Mouse (Mus musculus): ENCODE measurements around the gene Apoc3. TPM values are rescaled to one million over a fixed set of nuclear protein-coding genes. Genes with fewer than 3 reads are reported as not detected.

Gene Apoc3
- polyA plus RNA-seq, 1 experiment from 2014 or later: not detected

DNA sequence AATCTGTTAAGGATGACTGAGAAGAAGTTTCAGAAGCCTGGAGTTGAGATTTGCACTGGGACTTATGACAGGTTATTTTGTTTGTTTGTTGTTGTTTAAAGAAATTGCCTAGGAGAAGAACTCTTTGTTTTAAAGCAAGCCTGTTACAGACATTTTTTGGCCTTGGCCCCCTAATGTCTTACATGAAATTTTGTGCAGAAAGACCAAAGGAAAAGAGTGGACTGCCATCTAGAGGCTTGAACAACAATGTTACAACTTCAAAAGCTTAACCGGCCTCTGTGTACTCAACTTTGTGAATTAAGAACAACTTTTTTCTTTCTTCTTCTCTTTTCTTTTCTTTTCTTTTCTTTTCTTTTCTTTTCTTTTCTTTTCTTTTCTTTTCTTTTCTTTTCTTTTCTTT lies 43.8 kb downstream of the Apoc3 start:
- H3K4me2 ChIP-seq (ENCODE audit: low read length): no peak overlapping the region
- no peak for ATAC-seq
- no peak overlapping the region for H3K4me3 ChIP-seq (ENCODE audit: low read depth, low read length)
- no peaks in the 10 kb centered on the region for H3K9me3 ChIP-seq (replicated peaks; ENCODE audit: control insufficient read depth, low read length, poor library complexity, severe bottlenecking)
- H3K27me3 ChIP-seq (ENCODE audit: control insufficient read depth, insufficient read depth, low read depth, low read length): no peaks in the 10 kb centered on the region
- no peak overlapping the region for H3K27ac ChIP-seq (ENCODE audit: low read length)
- WGBS: 26% methylated on average over 1 of the region's 1 CpGs
- peaks cover 13% of the 10 kb centered on the region for H3K36me3 ChIP-seq (ENCODE audit: control insufficient read depth, insufficient read depth, low read length)
- no peak overlapping the region for H3K9ac ChIP-seq (ENCODE audit: low read depth, low read length)
- H3K4me1 ChIP-seq (ENCODE audit: control insufficient read depth, insufficient read depth, low read length): peaks cover 2% of the 10 kb centered on the region; the same call in 1 of the 2 replicates

GRCm38 (mm10) chr9:46191234-46191633 lies 44.2 kb downstream of the Apoc3 start:
- Histone ChIP-seq H3K27ac (ENCODE audit: low read length) (no peak overlapping the region), H3K4me3 (ENCODE audit: low read depth, low read length) (no peak overlapping the region), H3K27me3 (ENCODE audit: control insufficient read depth, insufficient read depth, low read depth, low read length) (no peaks in the 10 kb centered on the region), H3K4me1 (ENCODE audit: control insufficient read depth, insufficient read depth, low read length) (peaks cover 2% of the 10 kb centered on the region; the same call in 1 of the 2 replicates), H3K9ac (ENCODE audit: low read depth, low read length) (no peak overlapping the region), H3K4me2 (ENCODE audit: low read length) (no peak overlapping the region), H3K9me3 (replicated peaks; ENCODE audit: control insufficient read depth, low read length, poor library complexity, severe bottlenecking) (no peaks in the 10 kb centered on the region), H3K36me3 (ENCODE audit: control insufficient read depth, insufficient read depth, low read length) (peaks cover 13% of the 10 kb centered on the region)
- 75% methylated on average over 8 of the region's 8 CpGs for WGBS
- no peak for ATAC-seq

DNA sequence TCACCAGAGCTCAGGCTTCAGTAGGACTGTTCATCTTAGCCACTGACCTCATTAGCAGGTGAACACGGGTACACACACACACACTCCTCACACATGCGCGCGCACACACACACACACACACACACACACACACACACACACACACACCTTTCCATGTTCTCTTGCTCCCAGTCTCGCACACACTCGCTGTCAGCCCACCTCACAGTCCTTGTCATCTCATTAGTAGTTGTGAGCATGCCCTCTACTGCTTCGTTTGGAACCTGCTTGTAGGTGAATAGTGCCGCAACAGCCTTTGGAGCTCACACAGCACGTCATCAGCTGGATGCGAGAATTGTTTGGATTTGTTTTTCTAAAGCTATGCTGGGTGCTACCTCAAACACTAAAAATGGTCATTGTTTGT lies 46.1 kb downstream of the Apoc3 start:
- Histone ChIP-seq H3K4me2 (ENCODE audit: low read length) (no peak overlapping the region), H3K27ac (ENCODE audit: low read length) (no peak overlapping the region), H3K36me3 (ENCODE audit: control insufficient read depth, insufficient read depth, low read length) (peaks cover 1% of the 10 kb centered on the region; the same call in 1 of the 2 replicates), H3K4me1 (ENCODE audit: control insufficient read depth, insufficient read depth, low read length) (peaks cover 2% of the 10 kb centered on the region; the same call in 1 of the 2 replicates), H3K27me3 (ENCODE audit: control insufficient read depth, insufficient read depth, low read depth, low read length) (no peaks in the 10 kb centered on the region), H3K9me3 (replicated peaks; ENCODE audit: control insufficient read depth, low read length, poor library complexity, severe bottlenecking) (no peaks in the 10 kb centered on the region), H3K4me3 (ENCODE audit: low read depth, low read length) (no peak overlapping the region), H3K9ac (ENCODE audit: low read depth, low read length) (no peak overlapping the region)
- ATAC-seq: no peak
- 81% methylated on average over 10 of the region's 10 CpGs for WGBS

GRCm38 (mm10) chr9:46188956-46189355 lies 46.5 kb downstream of the Apoc3 start:
- Histone ChIP-seq H3K4me2 (ENCODE audit: low read length) (no peak overlapping the region), H3K4me3 (ENCODE audit: low read depth, low read length) (no peak overlapping the region), H3K9ac (ENCODE audit: low read depth, low read length) (no peak overlapping the region), H3K36me3 (ENCODE audit: control insufficient read depth, insufficient read depth, low read length) (no peaks in the 10 kb centered on the region), H3K4me1 (ENCODE audit: control insufficient read depth, insufficient read depth, low read length) (peaks cover 2% of the 10 kb centered on the region; the same call in 1 of the 2 replicates), H3K27ac (ENCODE audit: low read length) (no peak overlapping the region), H3K9me3 (replicated peaks; ENCODE audit: control insufficient read depth, low read length, poor library complexity, severe bottlenecking) (no peaks in the 10 kb centered on the region), H3K27me3 (ENCODE audit: control insufficient read depth, insufficient read depth, low read depth, low read length) (no peaks in the 10 kb centered on the region)
- ATAC-seq: no peak
- whole genome bisulfite sequencing: 61% methylated on average over 5 of the region's 5 CpGs

DNA sequence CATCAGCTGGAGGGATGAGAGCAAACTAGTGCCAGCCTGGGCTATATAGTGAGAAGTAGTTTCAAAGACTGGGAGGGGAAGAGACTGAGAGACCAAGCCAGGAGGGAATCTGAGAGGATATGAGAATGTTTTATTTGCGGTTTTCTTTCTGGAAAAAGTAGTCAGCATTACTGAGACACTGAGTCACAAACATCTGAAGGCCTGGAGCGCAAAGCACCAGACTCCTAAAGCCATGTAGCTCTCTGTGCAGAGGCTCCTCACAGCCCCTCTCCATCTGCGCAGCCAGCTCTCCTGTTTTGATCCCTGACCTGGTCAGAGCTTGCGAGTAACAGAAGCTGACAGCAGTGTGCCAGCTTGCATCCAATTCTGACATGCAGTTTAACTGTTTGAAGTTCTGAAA lies 47.1 kb downstream of the Apoc3 start:
- H3K9ac ChIP-seq (ENCODE audit: low read depth, low read length): no peak overlapping the region
- no peaks in the 10 kb centered on the region for H3K36me3 ChIP-seq (ENCODE audit: control insufficient read depth, insufficient read depth, low read length)
- no peaks in the 10 kb centered on the region for H3K27me3 ChIP-seq (ENCODE audit: control insufficient read depth, insufficient read depth, low read depth, low read length)
- 83% methylated on average over 4 of the region's 4 CpGs for WGBS
- no peak for ATAC-seq
- H3K9me3 ChIP-seq (replicated peaks; ENCODE audit: control insufficient read depth, low read length, poor library complexity, severe bottlenecking): no peaks in the 10 kb centered on the region
- no peak overlapping the region for H3K4me2 ChIP-seq (ENCODE audit: low read length)
- no peak overlapping the region for H3K27ac ChIP-seq (ENCODE audit: low read length)
- peaks cover 2% of the 10 kb centered on the region; the same call in 1 of the 2 replicates for H3K4me1 ChIP-seq (ENCODE audit: control insufficient read depth, insufficient read depth, low read length)
- no peak overlapping the region for H3K4me3 ChIP-seq (ENCODE audit: low read depth, low read length)

DNA sequence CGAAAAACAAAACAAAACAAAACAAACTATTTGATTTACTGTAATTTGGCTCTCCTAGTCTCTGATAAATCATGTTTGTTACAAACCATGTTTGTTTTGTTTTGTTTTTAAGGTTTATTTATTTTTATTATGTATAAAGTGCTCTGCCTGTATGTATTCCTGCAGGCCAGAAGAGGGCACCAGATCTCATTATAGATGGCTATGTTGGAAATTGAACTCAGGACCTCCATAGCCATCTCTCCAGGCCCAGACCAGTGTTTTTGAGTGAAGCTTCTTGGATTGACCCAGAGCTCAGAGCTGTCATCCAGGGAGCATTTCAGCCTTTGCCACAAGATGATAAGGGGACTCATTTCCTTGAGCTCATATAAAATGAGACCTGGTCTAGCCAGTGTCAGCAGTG lies 49.0 kb downstream of the Apoc3 start:
- ATAC-seq: no peak
- no peak overlapping the region for H3K4me2 ChIP-seq (ENCODE audit: low read length)
- WGBS: 86% methylated on average over 1 of the region's 1 CpGs

DNA sequence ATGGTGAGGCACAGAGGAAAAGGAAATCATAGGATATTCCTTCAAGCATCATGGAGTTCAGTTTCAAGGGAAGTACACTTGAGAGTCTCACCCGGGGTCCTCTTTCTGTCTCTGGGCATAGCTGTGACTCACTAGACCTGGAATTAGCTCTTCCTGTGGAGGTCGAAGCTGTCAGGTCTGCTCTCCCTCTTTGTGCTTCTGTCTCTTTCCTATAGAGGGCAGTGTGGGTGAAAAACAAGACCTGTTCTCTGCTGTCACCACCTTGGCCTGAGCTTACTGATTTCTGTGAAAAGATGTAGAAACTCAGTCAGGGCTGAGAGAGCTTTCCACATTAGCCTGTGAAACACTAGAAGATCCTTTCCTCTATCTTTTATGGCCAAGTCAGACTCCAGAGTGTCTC lies 50.2 kb downstream of the Apoc3 start:
- no peak overlapping the region for H3K4me2 ChIP-seq (ENCODE audit: low read length)
- no peaks in the 10 kb centered on the region for H3K9me3 ChIP-seq (replicated peaks; ENCODE audit: control insufficient read depth, low read length, poor library complexity, severe bottlenecking)
- H3K27ac ChIP-seq (ENCODE audit: low read length): no peak overlapping the region
- no peak overlapping the region for H3K9ac ChIP-seq (ENCODE audit: low read depth, low read length)
- ATAC-seq: no peak
- H3K36me3 ChIP-seq (ENCODE audit: control insufficient read depth, insufficient read depth, low read length): 0 out of 2 replicates have a peak, but pooled peaks cover 2% of the 10 kb centered on the region
- no peak overlapping the region for H3K4me3 ChIP-seq (ENCODE audit: low read depth, low read length)
- H3K4me1 ChIP-seq (ENCODE audit: control insufficient read depth, insufficient read depth, low read length): peaks cover 7% of the 10 kb centered on the region; the same call in 1 of the 2 replicates
- no peaks in the 10 kb centered on the region for H3K27me3 ChIP-seq (ENCODE audit: control insufficient read depth, insufficient read depth, low read depth, low read length)
- WGBS: 51% methylated on average over 2 of the region's 2 CpGs

More for the DNA sequence above, 49.0 kb downstream of the Apoc3 start:
- H3K27me3 ChIP-seq (ENCODE audit: control insufficient read depth, insufficient read depth, low read depth, low read length): no peaks in the 10 kb centered on the region
- H3K4me1 ChIP-seq (ENCODE audit: control insufficient read depth, insufficient read depth, low read length): peaks cover 2% of the 10 kb centered on the region; the same call in 1 of the 2 replicates
- no peak overlapping the region for H3K27ac ChIP-seq (ENCODE audit: low read length)
- H3K4me3 ChIP-seq (ENCODE audit: low read depth, low read length): no peak overlapping the region
- 0 out of 2 replicates have a peak, but pooled peaks cover 1% of the 10 kb centered on the region for H3K36me3 ChIP-seq (ENCODE audit: control insufficient read depth, insufficient read depth, low read length)
- no peaks in the 10 kb centered on the region for H3K9me3 ChIP-seq (replicated peaks; ENCODE audit: control insufficient read depth, low read length, poor library complexity, severe bottlenecking)
- no peak overlapping the region for H3K9ac ChIP-seq (ENCODE audit: low read depth, low read length)

- H3K27me3 ChIP-seq (ENCODE audit: control insufficient read depth, insufficient read depth, low read depth, low read length): no peaks in the 10 kb centered on the region
- ATAC-seq: no peak
- H3K4me1 ChIP-seq (ENCODE audit: control insufficient read depth, insufficient read depth, low read length): peaks cover 7% of the 10 kb centered on the region; the same call in 1 of the 2 replicates
- no peak overlapping the region for H3K27ac ChIP-seq (ENCODE audit: low read length)
- WGBS: 89% methylated on average over 5 of the region's 5 CpGs
- 0 out of 2 replicates have a peak, but pooled peaks cover 2% of the 10 kb centered on the region for H3K36me3 ChIP-seq (ENCODE audit: control insufficient read depth, insufficient read depth, low read length)
- H3K9me3 ChIP-seq (replicated peaks; ENCODE audit: control insufficient read depth, low read length, poor library complexity, severe bottlenecking): no peaks in the 10 kb centered on the region
- no peak overlapping the region for H3K9ac ChIP-seq (ENCODE audit: low read depth, low read length)
- no peak overlapping the region for H3K4me2 ChIP-seq (ENCODE audit: low read length)
- H3K4me3 ChIP-seq (ENCODE audit: low read depth, low read length): no peak overlapping the region
These were observed 50.9 kb downstream of the Apoc3 start for GRCm38 (mm10) chr9:46184542-46184941.

Measured in midbrain, embryonic 16.5 days (tissue).